Mouse (Mus musculus): ENCODE data around the gene Slc22a16.
"Not testable (repeated sequence)": the region's sequence is repeated elsewhere in the genome, so short reads cannot be mapped to it uniquely, and the experiment has no call there.

Slc22a16 gene

GRCm38 (mm10) chr10:40565695-40566094 lies 4.4 kb upstream of the Slc22a16 start:
- POLR2A ChIA-PET = interaction anchor here in 1 of 4 experiments (1.1 kb wide), 1 partner anchor 307 kb away, joined by 3 read pairs; no protein-coding TSS in a partner anchor
- CTCF ChIA-PET = not testable (repeated sequence)

GRCm38 (mm10) chr10:40575912-40576634 lies 5.9 kb downstream of the Slc22a16 start:
- CTCF ChIA-PET = interaction anchor here in 1 of 4 experiments (0.5 kb wide), 1 partner anchor 25 kb away, joined by 3 read pairs; no protein-coding TSS in a partner anchor
- POLR2A ChIA-PET = interaction anchor here in 2 of 4 experiments (0.6 to 3.4 kb wide), 4 partner anchors 317 to 443 kb away, joined by 3 to 9 read pairs (median 4); partner anchors contain the start of gene Gtf3c6 (in 1 of the 2)

- ChIA-PET CTCF (interaction anchor here (0.6 to 1.9 kb wide), 22 partner anchors 11 to 749 kb away, joined by 3 to 14 read pairs (median 4); partner anchors contain the start of genes Ddo (in 2 of the 4) and Slc22a16 (in 2 of the 4)), POLR2A (interaction anchor here in 3 of 4 experiments (0.6 to 1.6 kb wide), 9 partner anchors 154 to 325 kb away, joined by 3 to 23 read pairs (median 3); partner anchors contain the start of genes Gtf3c6 (in 2 of the 3) and Amd1 (in 1 of the 3))
These were observed 13.6 kb downstream of the Slc22a16 start for GRCm38 (mm10) chr10:40583584-40584255.

- POLR2A ChIA-PET = interaction anchor here in 1 of 4 experiments (0.7 kb wide), 1 partner anchor 334 kb away, joined by 4 read pairs; no protein-coding TSS in a partner anchor
- CTCF ChIA-PET = no interaction called here
These were observed 22.1 kb downstream of the Slc22a16 start for GRCm38 (mm10) chr10:40592186-40592585.

- CTCF ChIA-PET = no interaction called here
- POLR2A ChIA-PET = interaction anchor here in 1 of 4 experiments (1.3 kb wide), 1 partner anchor 339 kb away, joined by 3 read pairs; no protein-coding TSS in a partner anchor
These were observed 27.0 kb downstream of the Slc22a16 start for GRCm38 (mm10) chr10:40597177-40597576.

- POLR2A ChIA-PET = no interaction called here
These were observed 34.7 kb downstream of the Slc22a16 start for GRCm38 (mm10) chr10:40604706-40605394.

GRCm38 (mm10) chr10:40617973-40618372 lies 47.8 kb downstream of the Slc22a16 start:
- ChIA-PET POLR2A (no interaction called here), CTCF (interaction anchor here in 3 of 4 experiments (0.5 to 1.0 kb wide), 3 partner anchors 11 to 1366 kb away, joined by 3 to 5 read pairs (median 3); no protein-coding TSS in a partner anchor)

More at GRCm38 (mm10) chr10:40604706-40605394, 34.7 kb downstream of the Slc22a16 start:
- CTCF ChIA-PET = interaction anchor here in 1 of 4 experiments (0.5 kb wide), 1 partner anchor 78 kb away, joined by 3 read pairs; the partner anchor contains the start of gene Mettl24

GRCm38 (mm10) chr10:40619760-40620159 lies 49.6 kb downstream of the Slc22a16 start:
- ChIA-PET CTCF (interaction anchor here in 2 of 4 experiments (0.6 kb wide), 2 partner anchors 338 to 883 kb away, joined by 3 read pairs; no protein-coding TSS in a partner anchor), POLR2A (interaction anchor here in 2 of 4 experiments (1.1 to 1.3 kb wide), 2 partner anchors 70 to 272 kb away, joined by 3 to 4 read pairs; no protein-coding TSS in a partner anchor)

- CTCF ChIA-PET = interaction anchor here (0.5 to 3.0 kb wide), 19 partner anchors 8 to 660 kb away, joined by 3 to 13 read pairs (median 3); partner anchors contain the start of gene Mettl24 (in 1 of the 4)
- POLR2A ChIA-PET = interaction anchor here in 3 of 4 experiments (0.7 to 3.1 kb wide), 7 partner anchors 11 to 674 kb away, joined by 3 to 27 read pairs (median 3); partner anchors contain the start of genes Gtf3c6 (in 2 of the 3) and Fig4 (in 1 of the 3)
These were observed 59.0 kb downstream of the Slc22a16 start for GRCm38 (mm10) chr10:40629140-40629539.

- ChIA-PET POLR2A (interaction anchor here (1.1 to 3.1 kb wide), 9 partner anchors 10 to 673 kb away, joined by 3 to 27 read pairs (median 4); partner anchors contain the start of genes Gtf3c6 (in 2 of the 4) and Fig4 (in 1 of the 4)), CTCF (interaction anchor here (0.6 to 3.0 kb wide), 20 partner anchors 8 to 660 kb away, joined by 3 to 13 read pairs (median 3); no protein-coding TSS in a partner anchor)
These were observed 59.6 kb downstream of the Slc22a16 start, which contains the start of gene Ddo for GRCm38 (mm10) chr10:40629656-40630311. TSS of gene Ddo (plus strand) at chr10:40630011.

- ChIA-PET CTCF (interaction anchor here in 3 of 4 experiments (0.6 to 3.0 kb wide), 4 partner anchors 10 to 47 kb away, joined by 3 to 13 read pairs (median 6); no protein-coding TSS in a partner anchor), POLR2A (interaction anchor here (0.9 to 3.1 kb wide), 6 partner anchors 9 to 372 kb away, joined by 3 to 27 read pairs (median 4); partner anchors contain the start of gene Gtf3c6 (in 2 of the 4))
These were observed 60.3 kb downstream of the Slc22a16 start for GRCm38 (mm10) chr10:40630457-40630856.

- ChIA-PET CTCF (interaction anchor here in 2 of 4 experiments (0.5 to 3.0 kb wide), 6 partner anchors 9 to 877 kb away, joined by 3 to 13 read pairs (median 4); no protein-coding TSS in a partner anchor), POLR2A (interaction anchor here (0.9 to 3.1 kb wide), 7 partner anchors 9 to 373 kb away, joined by 3 to 27 read pairs (median 4); partner anchors contain the start of gene Gtf3c6 (in 2 of the 4))
These were observed 60.8 kb downstream of the Slc22a16 start for GRCm38 (mm10) chr10:40630961-40631360.

GRCm38 (mm10) chr10:40632087-40632486 lies 62.0 kb downstream of the Slc22a16 start:
- POLR2A ChIA-PET = interaction anchor here in 3 of 4 experiments (0.6 to 1.9 kb wide), 6 partner anchors 8 to 373 kb away, joined by 3 to 5 read pairs (median 4); no protein-coding TSS in a partner anchor
- CTCF ChIA-PET = no interaction called here

- ChIA-PET POLR2A (interaction anchor here in 1 of 4 experiments (1.4 kb wide), 1 partner anchor 15 kb away, joined by 3 read pairs; no protein-coding TSS in a partner anchor), CTCF (no interaction called here)
These were observed 67.2 kb downstream of the Slc22a16 start for GRCm38 (mm10) chr10:40637331-40637730.

- ChIA-PET POLR2A (interaction anchor here in 2 of 4 experiments (0.6 to 0.8 kb wide), 2 partner anchors 380 to 1040 kb away, joined by 4 read pairs; no protein-coding TSS in a partner anchor), CTCF (interaction anchor here in 1 of 4 experiments (1.3 to 3.5 kb wide), 2 partner anchors 9 to 378 kb away, joined by 3 to 13 read pairs; partner anchors contain the start of gene Ddo)
These were observed 68.1 kb downstream of the Slc22a16 start for GRCm38 (mm10) chr10:40638276-40638675.
